Mouse (Mus musculus): ENCODE measurements at regions not wholly inside any gene's neighbourhood (a gene's known extent, or its start where the extent isn't known, plus 50 kb on each side); places are given as distances from the start of the nearest gene placed in this dataset.

GRCm38 (mm10) chr14:25147731-25148130 lies 311.3 kb upstream of the Zmiz1 start:
- 90% methylated on average over 2 of the region's 2 CpGs for WGBS
- H3K9ac ChIP-seq = no peak overlapping the region
- H3K4me3 ChIP-seq = no peak overlapping the region
- H3K4me2 ChIP-seq = no peak overlapping the region
- H3K27me3 ChIP-seq = no peaks in the 10 kb centered on the region
- no peak for ATAC-seq (ENCODE audit: insufficient number of reproducible peaks, insufficient read depth, low FRiP score, low TSS enrichment, low read depth)
- H3K4me1 ChIP-seq = peaks cover 9% of the 10 kb centered on the region
- no peaks in the 10 kb centered on the region for H3K36me3 ChIP-seq
- no peak overlapping the region for H3K27ac ChIP-seq
- no peaks in the 10 kb centered on the region for H3K9me3 ChIP-seq

GRCm38 (mm10) chr14:25150968-25151367 lies 308.0 kb upstream of the Zmiz1 start:
- Histone ChIP-seq H3K9ac (no peak overlapping the region), H3K4me3 (no peak overlapping the region), H3K4me1 (peaks cover 13% of the 10 kb centered on the region), H3K9me3 (no peaks in the 10 kb centered on the region), H3K27me3 (no peaks in the 10 kb centered on the region), H3K27ac (no peak overlapping the region), H3K36me3 (no peaks in the 10 kb centered on the region), H3K4me2 (no peak overlapping the region)
- ATAC-seq (ENCODE audit: insufficient number of reproducible peaks, insufficient read depth, low FRiP score, low TSS enrichment, low read depth) = no peak
- WGBS = 96% methylated on average over 1 of the region's 1 CpGs

- ATAC-seq (ENCODE audit: insufficient number of reproducible peaks, insufficient read depth, low FRiP score, low TSS enrichment, low read depth) = no peak
- Histone ChIP-seq H3K4me1 (peaks cover 18% of the 10 kb centered on the region), H3K4me3 (no peak overlapping the region), H3K9ac (no peak overlapping the region), H3K27me3 (no peaks in the 10 kb centered on the region), H3K36me3 (no peaks in the 10 kb centered on the region), H3K9me3 (no peaks in the 10 kb centered on the region), H3K4me2 (no peak overlapping the region), H3K27ac (no peak overlapping the region)
- 78% methylated on average over 2 of the region's 2 CpGs for WGBS
These were observed 307.5 kb upstream of the Zmiz1 start for GRCm38 (mm10) chr14:25151485-25151884.

GRCm38 (mm10) chr14:25153573-25153972 lies 305.4 kb upstream of the Zmiz1 start:
- Histone ChIP-seq H3K9me3 (no peaks in the 10 kb centered on the region), H3K27me3 (no peaks in the 10 kb centered on the region), H3K9ac (no peak overlapping the region), H3K4me1 (peaks cover 21% of the 10 kb centered on the region), H3K36me3 (no peaks in the 10 kb centered on the region), H3K27ac (no peak overlapping the region), H3K4me3 (no peak overlapping the region), H3K4me2 (no peak overlapping the region)
- WGBS = 86% methylated on average over 4 of the region's 4 CpGs
- ATAC-seq (ENCODE audit: insufficient number of reproducible peaks, insufficient read depth, low FRiP score, low TSS enrichment, low read depth) = no peak

GRCm38 (mm10) chr14:25154180-25154579 lies 304.8 kb upstream of the Zmiz1 start:
- peaks cover 26% of the 10 kb centered on the region for H3K4me1 ChIP-seq
- WGBS = 90% methylated on average over 8 of the region's 8 CpGs
- no peak for ATAC-seq (ENCODE audit: insufficient number of reproducible peaks, insufficient read depth, low FRiP score, low TSS enrichment, low read depth)
- H3K27ac ChIP-seq = no peak overlapping the region
- H3K4me2 ChIP-seq = no peak overlapping the region
- H3K4me3 ChIP-seq = no peak overlapping the region
- no peak overlapping the region for H3K9ac ChIP-seq
- no peaks in the 10 kb centered on the region for H3K27me3 ChIP-seq
- H3K9me3 ChIP-seq = no peaks in the 10 kb centered on the region
- no peaks in the 10 kb centered on the region for H3K36me3 ChIP-seq

- peaks cover 30% of the 10 kb centered on the region for H3K4me1 ChIP-seq
- 79% methylated on average over 7 of the region's 7 CpGs for whole genome bisulfite sequencing
- ATAC-seq (ENCODE audit: insufficient number of reproducible peaks, insufficient read depth, low FRiP score, low TSS enrichment, low read depth) = no peak
These were observed 303.8 kb upstream of the Zmiz1 start for GRCm38 (mm10) chr14:25155008-25155783.

GRCm38 (mm10) chr14:25156171-25156570 lies 302.8 kb upstream of the Zmiz1 start:
- no peak overlapping the region for H3K9ac ChIP-seq
- no peaks in the 10 kb centered on the region for H3K9me3 ChIP-seq
- ATAC-seq (ENCODE audit: insufficient number of reproducible peaks, insufficient read depth, low FRiP score, low TSS enrichment, low read depth) = no peak
- no peak overlapping the region for H3K27ac ChIP-seq
- no peaks in the 10 kb centered on the region for H3K36me3 ChIP-seq
- H3K27me3 ChIP-seq = no peaks in the 10 kb centered on the region
- WGBS = 61% methylated on average over 9 of the region's 9 CpGs
- peaks cover 30% of the 10 kb centered on the region for H3K4me1 ChIP-seq
- H3K4me3 ChIP-seq = no peak overlapping the region
- no peak overlapping the region for H3K4me2 ChIP-seq

More at GRCm38 (mm10) chr14:25155008-25155783, 303.8 kb upstream of the Zmiz1 start:
- H3K27me3 ChIP-seq = no peaks in the 10 kb centered on the region
- no peak overlapping the region for H3K4me2 ChIP-seq
- no peak overlapping the region for H3K9ac ChIP-seq
- H3K27ac ChIP-seq = no peak overlapping the region
- H3K36me3 ChIP-seq = no peaks in the 10 kb centered on the region
- H3K9me3 ChIP-seq = no peaks in the 10 kb centered on the region
- no peak overlapping the region for H3K4me3 ChIP-seq

GRCm38 (mm10) chr14:25161684-25162321 lies 297.2 kb upstream of the Zmiz1 start:
- no peaks in the 10 kb centered on the region for H3K9me3 ChIP-seq
- H3K36me3 ChIP-seq = no peaks in the 10 kb centered on the region
- H3K4me2 ChIP-seq = no peak overlapping the region
- peaks cover 20% of the 10 kb centered on the region for H3K4me1 ChIP-seq
- H3K27me3 ChIP-seq = no peaks in the 10 kb centered on the region
- 74% methylated on average over 8 of the region's 8 CpGs for WGBS
- ATAC-seq (ENCODE audit: insufficient number of reproducible peaks, insufficient read depth, low FRiP score, low TSS enrichment, low read depth) = no peak
- H3K4me3 ChIP-seq = no peak overlapping the region
- H3K9ac ChIP-seq = no peak overlapping the region
- H3K27ac ChIP-seq = no peak overlapping the region

- no peaks in the 10 kb centered on the region for H3K27me3 ChIP-seq
- H3K27ac ChIP-seq = no peak overlapping the region
- no peaks in the 10 kb centered on the region for H3K36me3 ChIP-seq
- no peak for ATAC-seq (ENCODE audit: insufficient number of reproducible peaks, insufficient read depth, low FRiP score, low TSS enrichment, low read depth)
- H3K4me3 ChIP-seq = no peak overlapping the region
- H3K4me2 ChIP-seq = no peak overlapping the region
- H3K9ac ChIP-seq = no peak overlapping the region
- H3K4me1 ChIP-seq = peaks cover 16% of the 10 kb centered on the region
- 31% methylated on average over 1 of the region's 1 CpGs for WGBS
- no peaks in the 10 kb centered on the region for H3K9me3 ChIP-seq
These were observed 292.8 kb upstream of the Zmiz1 start for GRCm38 (mm10) chr14:25166217-25166616.

GRCm38 (mm10) chr14:25167604-25168003 lies 291.4 kb upstream of the Zmiz1 start:
- no peaks in the 10 kb centered on the region for H3K9me3 ChIP-seq
- H3K27ac ChIP-seq = no peak overlapping the region
- no peak for ATAC-seq (ENCODE audit: insufficient number of reproducible peaks, insufficient read depth, low FRiP score, low TSS enrichment, low read depth)
- no peak overlapping the region for H3K4me2 ChIP-seq
- H3K9ac ChIP-seq = no peak overlapping the region
- no peaks in the 10 kb centered on the region for H3K36me3 ChIP-seq
- H3K4me1 ChIP-seq = peaks cover 16% of the 10 kb centered on the region
- 53% methylated on average over 4 of the region's 4 CpGs for WGBS
- H3K27me3 ChIP-seq = no peaks in the 10 kb centered on the region
- no peak overlapping the region for H3K4me3 ChIP-seq

GRCm38 (mm10) chr14:25168310-25168709 lies 290.7 kb upstream of the Zmiz1 start:
- H3K4me2 ChIP-seq = no peak overlapping the region
- H3K4me3 ChIP-seq = no peak overlapping the region
- H3K36me3 ChIP-seq = no peaks in the 10 kb centered on the region
- H3K9ac ChIP-seq = no peak overlapping the region
- WGBS = 69% methylated on average over 5 of the region's 5 CpGs
- ATAC-seq (ENCODE audit: insufficient number of reproducible peaks, insufficient read depth, low FRiP score, low TSS enrichment, low read depth) = no peak
- H3K9me3 ChIP-seq = no peaks in the 10 kb centered on the region
- no peaks in the 10 kb centered on the region for H3K27me3 ChIP-seq
- peaks cover 21% of the 10 kb centered on the region for H3K4me1 ChIP-seq
- H3K27ac ChIP-seq = no peak overlapping the region

GRCm38 (mm10) chr14:25173281-25173680 lies 285.7 kb upstream of the Zmiz1 start:
- H3K9me3 ChIP-seq = no peaks in the 10 kb centered on the region
- H3K27me3 ChIP-seq = no peaks in the 10 kb centered on the region
- ATAC-seq (ENCODE audit: insufficient number of reproducible peaks, insufficient read depth, low FRiP score, low TSS enrichment, low read depth) = no peak
- no peak overlapping the region for H3K4me2 ChIP-seq
- no peak overlapping the region for H3K4me3 ChIP-seq
- H3K36me3 ChIP-seq = no peaks in the 10 kb centered on the region
- 0 out of 2 replicates have a peak overlapping the region, but pooled peaks have one; percentile 33 for H3K27ac ChIP-seq
- WGBS = 52% methylated on average over 6 of the region's 6 CpGs
- H3K9ac ChIP-seq = no peak overlapping the region
- peaks cover 32% of the 10 kb centered on the region for H3K4me1 ChIP-seq

Measured in embryonic facial prominence, embryonic 13.5 days (tissue).